Mouse (Mus musculus): ENCODE data around the gene Arsg.

DNA sequence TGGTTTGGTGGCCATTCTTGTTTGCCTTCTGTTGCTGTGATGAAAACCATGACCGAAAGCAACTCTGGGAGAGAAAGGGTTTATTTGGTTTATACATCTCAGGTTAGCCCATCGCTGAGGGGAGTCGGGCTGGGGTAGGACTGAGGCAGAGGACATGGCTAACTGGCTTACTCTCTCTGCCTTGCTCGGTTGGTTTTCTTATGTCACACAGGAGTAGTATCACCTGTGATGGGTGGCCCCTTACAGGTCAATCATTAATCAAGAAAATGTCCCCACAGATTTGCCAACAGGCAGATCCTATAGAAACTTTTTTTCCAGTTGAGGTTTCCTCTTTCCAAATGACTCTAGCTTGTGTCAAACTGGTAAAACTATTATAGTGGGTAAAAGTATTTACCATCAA is 90.5 kb downstream of the Arsg start:
- TF ChIP-seq CTCF (IDR thresholded peaks at IDR 0.05; ENCODE audit: extremely low read depth, insufficient read depth, insufficient read length, insufficient replicate concordance): no peak
- TF ChIP-seq POLR2A (IDR thresholded peaks at IDR 0.05; ENCODE audit: low read depth, low read length): no peak

Data from spleen, adult 2 months (tissue).